8 mouse cellular contexts compared by ENCODE assay signal in the genomic region with DNA sequence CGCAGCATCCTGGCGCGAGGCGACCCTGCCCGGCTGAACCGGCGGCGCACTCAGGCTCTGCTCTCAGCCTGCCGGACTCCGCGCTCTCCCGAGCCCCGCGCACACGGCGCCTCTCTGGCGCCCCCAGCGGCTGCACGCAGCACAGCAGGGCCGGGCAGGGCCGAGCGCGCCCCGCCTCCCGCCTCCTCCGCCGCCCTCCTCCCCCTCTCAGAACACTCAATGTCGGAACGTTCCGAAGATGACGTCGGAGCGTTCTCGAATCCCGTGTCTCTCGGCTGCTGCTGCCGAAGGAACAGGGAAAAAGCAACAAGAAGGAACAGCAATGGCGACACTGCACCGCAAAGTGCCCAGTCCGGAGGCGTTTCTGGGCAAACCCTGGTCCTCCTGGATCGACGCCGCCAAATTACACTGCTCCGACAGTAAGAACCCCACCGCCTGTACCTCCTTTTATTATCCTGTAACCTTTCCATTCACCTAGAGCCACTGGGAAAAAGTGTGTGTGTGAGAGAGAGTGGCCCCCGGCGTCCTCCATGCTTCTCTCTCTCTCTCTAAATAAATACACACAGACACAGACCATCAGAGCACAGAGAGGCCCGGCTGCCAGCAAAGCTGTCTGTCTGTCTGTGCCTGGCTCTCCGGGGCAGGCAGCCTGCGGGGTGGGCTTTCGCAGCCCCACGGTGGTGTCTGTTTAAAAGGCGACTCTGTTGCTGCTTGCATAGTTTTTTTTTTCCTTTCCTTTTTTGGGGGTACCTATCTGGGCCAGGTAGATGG. TPM values are rescaled to one million over a fixed set of nuclear protein-coding genes. Genes with fewer than 3 reads are reported as not detected.
DNase-seq lines count a peak whose midpoint lies in the region; ATAC-seq and TF ChIP-seq lines count a peak whose summit lies in the region.

A gene (plus strand): TSS at position 197 of the 771 bp plus-strand sequence.

- DNase-seq in CD4-positive helper T cell, adult 2 months (ENCODE audit: low read depth, low spot score), result peak; percentile 94
- peak; percentile 92 for DNase-seq in brain, embryonic 18.5 days (ENCODE audit: low read depth, low spot score)
- DNase-seq in kidney, postnatal 0 days (ENCODE audit: low spot score), result peak; percentile 97
- DNase-seq in liver, embryonic 11.5 days (ENCODE audit: low spot score), result peak; percentile 87
- peak; percentile 96 for DNase-seq in naive thymus-derived CD4-positive, alpha-beta T cell, adult 2 months (ENCODE audit: low read depth)

- peaks cover 18% of the 10 kb centered on the region for H3K27me3 ChIP-seq in heart, embryonic 12.5 days (replicated peaks)
- no peaks in the 10 kb centered on the region for H3K27me3 ChIP-seq in kidney, postnatal 0 days (ENCODE audit: insufficient read depth, low read length)
- H3K27me3 ChIP-seq in liver, embryonic 11.5 days (replicated peaks; ENCODE audit: control insufficient read depth, insufficient read depth, low read length), result peaks cover 24% of the 10 kb centered on the region
- H3K27me3 ChIP-seq in stomach, embryonic 14.5 days (ENCODE audit: control insufficient read depth, insufficient read depth, low read length), result no peaks in the 10 kb centered on the region; the same call in 1 of the 2 replicates

- no peaks in the 10 kb centered on the region for H3K36me3 ChIP-seq in heart, embryonic 12.5 days
- H3K36me3 ChIP-seq in kidney, postnatal 0 days (ENCODE audit: insufficient read depth, low read length), result no peaks in the 10 kb centered on the region
- no peaks in the 10 kb centered on the region for H3K36me3 ChIP-seq in liver, embryonic 11.5 days (ENCODE audit: control insufficient read depth, insufficient read depth, low read length)
- no peaks in the 10 kb centered on the region for H3K36me3 ChIP-seq in stomach, embryonic 14.5 days (ENCODE audit: control insufficient read depth, insufficient read depth, low read length)

- H3K9me3 ChIP-seq in heart, embryonic 12.5 days (replicated peaks), result no peaks in the 10 kb centered on the region
- H3K9me3 ChIP-seq in kidney, postnatal 0 days (replicated peaks; ENCODE audit: low read length), result no peaks in the 10 kb centered on the region
- no peaks in the 10 kb centered on the region for H3K9me3 ChIP-seq in liver, embryonic 11.5 days (ENCODE audit: control insufficient read depth, low read length)
- H3K9me3 ChIP-seq in stomach, embryonic 14.5 days (ENCODE audit: control insufficient read depth, low read depth, low read length), result no peaks in the 10 kb centered on the region

- H3K4me3 ChIP-seq in heart, embryonic 12.5 days, result peak within 1 kb of the TSS; percentile 70
- H3K4me3 ChIP-seq in kidney, postnatal 0 days (replicated peaks; ENCODE audit: low read depth, low read length), result peak within 1 kb of the TSS; percentile 69
- peak within 1 kb of the TSS; percentile 70 for H3K4me3 ChIP-seq in liver, embryonic 11.5 days (ENCODE audit: low read depth, low read length)
- peak within 1 kb of the TSS; percentile 73 for H3K4me3 ChIP-seq in stomach, embryonic 14.5 days (ENCODE audit: low read depth, low read length)

- ATAC-seq in erythroid progenitor cell, adult 5-6 weeks (replicated peaks; ENCODE audit: low FRiP score, poor library complexity, severe bottlenecking), result peak; percentile 94
- ATAC-seq in heart, embryonic 12.5 days (ENCODE audit: insufficient number of reproducible peaks, low FRiP score), result peak; percentile 95
- peak; percentile 95 for ATAC-seq in kidney, postnatal 0 days (replicated peaks; ENCODE audit: low FRiP score, low read depth)
- ATAC-seq in liver, embryonic 11.5 days (replicated peaks; ENCODE audit: low FRiP score), result peak; percentile 97
- ATAC-seq in stomach, embryonic 14.5 days (ENCODE audit: insufficient number of reproducible peaks, insufficient read depth, low FRiP score, low read depth), result peak; percentile 93

- peak within 1 kb of the TSS; percentile 66 for H3K27ac ChIP-seq in heart, embryonic 12.5 days (ENCODE audit: poor library complexity, severe bottlenecking)
- peak within 1 kb of the TSS; percentile 3; the same call in 1 of the 2 replicates for H3K27ac ChIP-seq in kidney, postnatal 0 days
- peak within 1 kb of the TSS; percentile 67; the same call in 1 of the 2 replicates for H3K27ac ChIP-seq in liver, embryonic 11.5 days (ENCODE audit: low read depth, low read length)
- H3K27ac ChIP-seq in stomach, embryonic 14.5 days (ENCODE audit: low read length), result peak within 1 kb of the TSS; percentile 74

- TF ChIP-seq CTCF in kidney, postnatal 0 days (IDR thresholded peaks at IDR 0.05; ENCODE audit: low read depth), result peak; percentile 84

- H3K4me1 ChIP-seq in heart, embryonic 12.5 days (replicated peaks), result peaks cover 19% of the 10 kb centered on the region
- H3K4me1 ChIP-seq in kidney, postnatal 0 days (replicated peaks; ENCODE audit: insufficient read depth, low read length), result peaks cover 14% of the 10 kb centered on the region
- peaks cover 4% of the 10 kb centered on the region for H3K4me1 ChIP-seq in liver, embryonic 11.5 days (replicated peaks; ENCODE audit: control insufficient read depth, insufficient read depth, low read length)
- peaks cover 7% of the 10 kb centered on the region; the same call in 1 of the 2 replicates for H3K4me1 ChIP-seq in stomach, embryonic 14.5 days (ENCODE audit: control insufficient read depth, insufficient read depth, low read length)

- peak within 1 kb of the TSS; percentile 93 for H3K9ac ChIP-seq in heart, embryonic 12.5 days
- H3K9ac ChIP-seq in kidney, postnatal 0 days (ENCODE audit: low read depth, low read length), result peak within 1 kb of the TSS; percentile 75
- H3K9ac ChIP-seq in liver, embryonic 11.5 days (ENCODE audit: low read depth, low read length), result peak within 1 kb of the TSS; percentile 82
- H3K9ac ChIP-seq in stomach, embryonic 14.5 days (replicated peaks; ENCODE audit: low read depth, low read length), result peak within 1 kb of the TSS; percentile 74

- under 1% methylated on average over 52 of the region's 54 CpGs for WGBS in heart, embryonic 12.5 days
- WGBS in kidney, postnatal 0 days, result under 1% methylated on average over 51 of the region's 54 CpGs
- WGBS in liver, embryonic 11.5 days, result under 1% methylated on average over 54 of the region's 54 CpGs
- under 1% methylated on average over 54 of the region's 54 CpGs for WGBS in stomach, embryonic 14.5 days

- peak within 1 kb of the TSS; percentile 87 for H3K4me2 ChIP-seq in heart, embryonic 12.5 days
- H3K4me2 ChIP-seq in kidney, postnatal 0 days (ENCODE audit: low read length), result peak within 1 kb of the TSS; percentile 83
- H3K4me2 ChIP-seq in liver, embryonic 11.5 days, result peak within 1 kb of the TSS; percentile 82
- H3K4me2 ChIP-seq in stomach, embryonic 14.5 days (replicated peaks; ENCODE audit: low read depth, low read length), result peak within 1 kb of the TSS; percentile 90

RNA-seq across cellular contexts. Expression of the gene that starts here (rescaled TPM):
- total RNA-seq in erythroid progenitor cell, adult 5-6 weeks (2015; ENCODE audit: low replicate concordance), result 127 and 158 TPM in 2 replicates
- total RNA-seq in erythroid progenitor cell, adult 5-6 weeks (2017; ENCODE audit: low replicate concordance), result 70.7 and 76.5 TPM in 2 replicates
- 11.1 and 11.4 TPM in 2 replicates for polyA plus RNA-seq in heart, embryonic 12.5 days (2016; fragmentation: Nextera tagmentation; extraction: Ambion mirVana)
- 9.3 TPM in 2 replicates for polyA plus RNA-seq in kidney, postnatal 0 days (2015; fragmentation: Nextera tagmentation; extraction: Ambion mirVana)
- polyA plus RNA-seq in liver, embryonic 11.5 days (2014; fragmentation: Nextera tagmentation; extraction: Ambion mirVana), result 28.5 and 28.9 TPM in 2 replicates
- 17.6 and 21.5 TPM in 2 replicates for polyA plus RNA-seq in stomach, embryonic 14.5 days (2014; fragmentation: Nextera tagmentation; extraction: Ambion mirVana)

Comparison
In these comparisons a context has a peak if more than half of its experiments do, and no peak if none do; other contexts are left out.
1. Peak in every context shown above with its lines: DNase-seq, ATAC-seq, H3K4me3 ChIP-seq and H3K27ac ChIP-seq.
2. H3K27ac ChIP-seq: peak in every context shown above with its lines; median percentile 74 in stomach, embryonic 14.5 days; 67 in liver, embryonic 11.5 days; 66 in heart, embryonic 12.5 days; 3 in kidney, postnatal 0 days.